Mouse (Mus musculus): Measurements from ENCODE around the gene Recql. TPM values are rescaled to one million over a fixed set of nuclear protein-coding genes. Genes with fewer than 3 reads are reported as not detected.
"Not testable (repeated sequence)": the region's sequence is repeated elsewhere in the genome, so short reads cannot be mapped to it uniquely, and the experiment has no call there.

Recql gene
- total RNA-seq, 1 experiment from 2014 or later, result 38.8 TPM

DNA sequence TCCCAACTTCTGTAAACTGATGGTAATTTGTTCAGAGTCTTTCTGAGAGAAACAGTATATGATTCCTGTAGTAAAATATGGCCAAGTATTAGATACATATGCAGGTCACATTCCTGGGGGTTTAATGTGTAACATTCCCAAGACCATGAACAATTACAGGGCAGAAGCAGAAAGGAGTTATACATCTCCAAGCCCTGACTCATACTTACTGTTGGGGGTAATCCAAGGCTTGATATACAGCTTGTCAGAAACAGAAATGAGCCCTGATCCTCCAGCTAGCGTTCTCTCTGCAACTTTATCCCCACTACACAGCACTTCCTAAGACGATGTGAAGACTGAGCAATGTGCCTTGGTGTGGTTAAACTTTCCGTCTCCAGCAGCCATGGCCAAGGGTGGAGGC lies 19.3 kb downstream of the Recql start:
- no peak for ATAC-seq (ENCODE audit: extremely low read depth, insufficient number of reproducible peaks, low FRiP score, poor library complexity, severe bottlenecking)

DNA sequence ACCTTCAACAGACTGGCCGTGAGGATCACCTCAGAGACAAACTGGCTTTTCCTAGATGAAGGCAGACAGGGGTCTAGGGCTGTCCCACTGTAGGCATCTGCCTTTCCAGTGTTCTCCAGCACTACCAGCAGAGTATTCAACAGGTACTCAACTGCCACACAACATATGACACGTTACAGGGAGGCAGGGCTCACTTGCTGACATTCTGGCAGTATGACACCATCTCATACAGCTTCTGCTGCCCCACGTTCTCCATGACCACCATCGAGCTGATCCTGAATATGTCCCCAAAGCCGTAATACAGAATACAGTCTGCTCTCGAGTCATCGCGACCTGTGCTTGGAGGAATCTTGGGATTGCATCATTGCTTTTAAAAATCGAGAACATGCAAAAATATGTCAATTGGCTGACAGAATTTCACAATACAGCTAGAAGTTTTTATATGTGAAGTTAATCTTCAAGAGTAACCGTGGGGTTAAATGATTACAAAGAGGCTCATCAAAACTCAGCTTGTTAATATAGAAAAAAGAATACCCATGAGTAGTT lies 20.3 kb downstream of the Recql start:
- no peak for ATAC-seq (ENCODE audit: extremely low read depth, insufficient number of reproducible peaks, low FRiP score, poor library complexity, severe bottlenecking)

DNA sequence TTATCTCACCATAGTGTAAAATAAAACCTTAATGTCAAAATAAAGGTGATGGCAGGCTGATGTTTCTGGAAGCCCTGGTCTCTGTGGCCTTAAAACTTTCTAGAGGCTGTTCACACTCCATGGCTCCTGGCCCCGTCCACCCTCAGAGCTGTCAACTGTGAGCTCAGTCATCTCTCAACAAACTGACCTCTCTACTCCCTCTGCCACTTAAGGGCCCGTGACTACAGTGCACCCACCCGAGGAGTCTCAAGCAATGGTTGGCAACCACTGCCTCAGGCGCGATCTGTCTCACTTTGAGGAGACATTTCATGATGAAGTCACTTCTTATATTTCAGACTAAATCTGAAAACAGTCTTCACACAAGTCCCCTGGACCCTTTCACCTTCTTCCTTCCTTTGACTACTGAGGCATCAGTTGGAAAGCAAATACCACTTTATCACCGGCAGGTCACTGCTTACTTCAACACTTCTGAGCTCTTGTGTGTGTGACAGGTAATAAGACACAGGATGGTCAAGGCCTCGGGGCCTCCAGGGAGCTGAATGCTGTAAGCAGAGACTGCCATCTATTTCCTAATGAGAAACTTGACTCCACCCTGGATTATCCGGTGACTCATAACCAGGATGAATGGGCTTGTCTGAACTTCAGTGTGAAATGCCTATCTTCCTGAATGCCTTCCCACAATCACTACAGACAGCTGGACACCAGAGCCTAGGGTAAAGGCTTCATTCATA lies 21.0 kb downstream of the Recql start:
- no peak for ATAC-seq (ENCODE audit: extremely low read depth, insufficient number of reproducible peaks, low FRiP score, poor library complexity, severe bottlenecking)

GRCm38 (mm10) chr6:142363019-142363576 lies 23.8 kb downstream of the Recql start:
- no peak for ATAC-seq (ENCODE audit: extremely low read depth, insufficient number of reproducible peaks, low FRiP score, poor library complexity, severe bottlenecking)

- ATAC-seq (ENCODE audit: extremely low read depth, insufficient number of reproducible peaks, low FRiP score, poor library complexity, severe bottlenecking), result no peak
Measured at GRCm38 (mm10) chr6:142362036-142362435, 24.9 kb downstream of the Recql start.

DNA sequence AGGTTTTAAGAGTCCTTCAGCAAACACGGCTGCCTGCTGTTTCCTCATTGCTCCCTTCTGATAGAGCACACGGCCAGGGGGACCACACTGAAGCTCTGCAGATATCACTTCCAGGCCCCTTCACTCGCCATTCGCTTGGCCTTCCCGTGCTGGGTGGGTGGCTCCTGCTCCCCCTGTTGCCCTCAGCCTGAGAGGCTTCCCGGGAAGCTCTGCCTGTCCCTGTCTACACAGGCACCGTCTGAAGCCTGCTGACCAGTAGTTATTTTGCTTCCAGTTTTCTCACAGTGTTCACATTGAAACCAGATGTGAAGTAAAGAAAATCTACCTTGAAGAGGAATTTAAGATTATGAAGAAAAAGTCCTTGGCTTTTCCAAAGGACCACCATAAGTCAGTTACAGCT lies 29.8 kb downstream of the Recql start:
- no peak for ATAC-seq (ENCODE audit: extremely low read depth, insufficient number of reproducible peaks, low FRiP score, poor library complexity, severe bottlenecking)

DNA sequence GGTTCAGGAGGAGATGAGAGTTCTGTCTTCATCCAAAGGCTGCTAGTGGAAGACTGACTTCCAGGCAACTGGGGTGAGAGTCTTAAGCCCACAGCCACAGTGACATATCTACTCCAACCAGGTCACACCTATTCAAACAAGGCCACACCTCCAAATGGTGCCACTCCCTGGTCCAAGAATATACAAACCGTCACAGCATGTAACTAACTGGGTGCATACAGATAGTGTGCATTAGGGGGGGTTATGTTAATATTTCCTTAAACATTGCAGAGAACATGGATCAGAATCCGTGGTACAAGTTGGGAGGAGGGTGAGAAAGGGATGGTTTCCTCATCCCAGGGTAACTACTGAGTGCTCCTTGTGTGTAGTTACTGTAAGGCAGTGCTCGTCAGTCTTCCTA lies 34.8 kb downstream of the Recql start:
- ATAC-seq (ENCODE audit: extremely low read depth, insufficient number of reproducible peaks, low FRiP score, poor library complexity, severe bottlenecking), result not testable (repeated sequence)

GRCm38 (mm10) chr6:142347431-142348385 lies 39.2 kb downstream of the Recql start:
- no peak for ATAC-seq (ENCODE audit: extremely low read depth, insufficient number of reproducible peaks, low FRiP score, poor library complexity, severe bottlenecking)

DNA sequence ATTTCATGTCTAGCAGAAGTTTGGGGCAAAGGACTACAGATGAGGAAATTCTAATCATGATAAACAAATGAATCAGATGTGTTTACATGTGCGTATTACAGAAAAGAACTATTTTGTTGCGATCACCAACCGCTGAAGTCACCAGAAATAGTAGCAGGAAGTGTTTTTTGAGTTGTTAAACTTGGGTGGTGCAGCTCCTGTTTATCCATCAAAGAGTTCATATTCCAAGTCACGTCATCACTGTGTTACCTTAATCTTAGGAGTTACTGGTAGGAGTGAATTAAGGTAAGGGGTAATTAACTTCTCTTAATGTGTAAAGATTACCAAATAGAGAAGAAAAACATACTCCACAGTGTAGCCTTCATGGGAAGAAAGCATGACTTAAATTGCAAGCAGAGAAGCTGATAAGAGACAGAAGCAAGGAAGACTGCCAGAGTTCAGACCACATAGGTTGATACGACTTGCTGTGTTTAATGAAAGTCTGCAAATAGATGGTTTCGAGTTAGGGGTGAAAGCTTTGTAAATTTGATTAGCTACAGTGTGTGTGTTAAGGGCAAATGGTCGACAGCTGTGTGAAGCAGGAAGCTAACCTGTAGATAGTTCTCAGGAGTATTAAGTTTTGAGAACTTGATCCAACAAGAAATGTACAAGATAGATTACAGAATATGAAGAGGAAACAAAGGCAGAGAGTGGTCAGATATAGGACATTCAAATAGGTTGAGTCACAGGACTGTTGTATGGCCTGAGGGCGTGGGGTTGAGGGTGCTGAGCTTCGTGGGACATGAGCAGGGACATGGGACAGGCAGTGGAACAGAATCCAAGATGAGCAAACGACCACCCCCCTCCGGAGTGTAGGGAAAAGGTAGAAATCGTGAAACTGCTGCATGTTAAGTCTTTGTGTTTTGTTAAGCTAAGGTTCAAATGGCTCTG lies 40.4 kb downstream of the Recql start:
- no peak for ATAC-seq (ENCODE audit: extremely low read depth, insufficient number of reproducible peaks, low FRiP score, poor library complexity, severe bottlenecking)

DNA sequence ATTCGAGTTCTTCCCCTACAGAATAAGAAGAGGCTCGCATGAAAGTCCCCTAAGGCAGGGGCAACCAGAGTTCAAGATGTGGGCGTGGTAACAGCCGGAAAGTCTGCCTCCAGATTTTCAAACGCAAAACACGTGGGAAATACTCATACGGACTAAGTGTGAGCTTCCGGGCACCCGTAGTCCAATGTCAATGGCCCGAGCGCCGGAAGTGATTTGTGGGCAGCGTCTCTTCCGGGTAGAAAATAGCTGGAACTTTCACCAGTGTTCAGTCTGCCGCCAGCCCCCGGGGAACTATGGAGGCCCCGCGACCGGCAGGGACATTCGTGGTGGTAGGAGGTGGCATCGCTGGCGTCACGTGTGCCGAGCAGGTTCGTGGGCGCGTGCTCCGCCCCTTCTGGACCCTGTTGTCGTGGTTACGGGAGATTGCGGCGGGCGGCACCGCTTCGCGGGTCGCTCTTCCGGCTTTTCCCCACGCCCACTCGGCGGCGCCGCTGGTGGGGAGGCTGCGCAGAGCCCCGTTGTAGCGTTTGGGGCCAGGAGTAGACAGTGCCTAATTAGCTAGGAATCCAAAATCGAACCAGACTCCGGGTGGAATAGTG lies 41.3 kb downstream of the Recql start, which contains the start of gene Pyroxd1:
TSS of gene Pyroxd1 (plus strand) at position 215 of the 599 bp plus-strand sequence.
- peak; percentile 83 for ATAC-seq (ENCODE audit: extremely low read depth, insufficient number of reproducible peaks, low FRiP score, poor library complexity, severe bottlenecking)

- ATAC-seq (ENCODE audit: extremely low read depth, insufficient number of reproducible peaks, low FRiP score, poor library complexity, severe bottlenecking), result no peak
Measured at GRCm38 (mm10) chr6:142343561-142343960, 43.3 kb downstream of the Recql start.

DNA sequence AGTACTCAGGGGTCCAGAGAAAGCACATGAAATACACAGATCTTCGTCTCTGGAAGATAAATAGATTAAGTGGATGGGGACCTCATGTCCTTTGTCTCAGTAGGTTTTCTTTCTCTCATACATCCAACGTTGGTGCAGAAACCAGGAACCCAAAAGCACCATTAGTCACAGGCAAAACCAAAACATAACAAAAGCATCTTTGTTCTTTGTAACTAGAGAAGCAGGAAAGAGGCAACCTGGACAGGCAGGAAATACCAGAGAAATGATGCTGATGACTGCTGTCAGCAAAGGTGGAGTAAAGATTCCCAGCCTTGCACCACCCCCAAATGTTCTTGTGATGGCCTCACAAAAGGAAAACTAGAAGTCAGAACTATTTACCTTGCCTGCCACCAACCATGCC lies 47.3 kb downstream of the Recql start:
- no peak for ATAC-seq (ENCODE audit: extremely low read depth, insufficient number of reproducible peaks, low FRiP score, poor library complexity, severe bottlenecking)

GRCm38 (mm10) chr6:142338961-142339360 lies 47.9 kb downstream of the Recql start:
- ATAC-seq (ENCODE audit: extremely low read depth, insufficient number of reproducible peaks, low FRiP score, poor library complexity, severe bottlenecking), result no peak

DNA sequence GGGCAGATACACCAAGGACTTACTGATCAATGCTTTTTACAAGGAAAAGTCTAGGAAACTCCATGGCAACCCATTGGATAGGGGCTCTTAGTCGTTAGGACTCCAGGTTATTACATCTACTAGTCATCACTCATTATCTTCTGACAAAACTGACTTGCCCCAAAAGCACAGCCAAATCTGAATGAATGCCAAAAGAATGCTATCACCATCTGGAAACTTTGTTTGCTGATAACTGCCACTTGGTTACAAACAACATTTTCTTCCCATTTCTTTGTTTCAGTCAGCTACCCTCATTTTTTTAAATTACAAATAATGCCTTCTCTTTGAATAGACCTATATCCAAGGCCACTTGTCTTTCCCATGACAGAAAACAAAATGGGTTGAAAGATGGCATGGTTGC lies 57.7 kb downstream of the Recql start:
- ATAC-seq (ENCODE audit: extremely low read depth, insufficient number of reproducible peaks, low FRiP score, poor library complexity, severe bottlenecking), result no peak

- ATAC-seq (ENCODE audit: extremely low read depth, insufficient number of reproducible peaks, low FRiP score, poor library complexity, severe bottlenecking), result no peak
Measured at GRCm38 (mm10) chr6:142326598-142326997, 60.3 kb downstream of the Recql start.

GRCm38 (mm10) chr6:142322881-142323280 lies 64.0 kb downstream of the Recql start, which contains the start of gene Slco1a5:
Gene Slco1a5, minus strand, starts transcription at chr6:142322981.
- ATAC-seq (ENCODE audit: extremely low read depth, insufficient number of reproducible peaks, low FRiP score, poor library complexity, severe bottlenecking), result no peak

DNA sequence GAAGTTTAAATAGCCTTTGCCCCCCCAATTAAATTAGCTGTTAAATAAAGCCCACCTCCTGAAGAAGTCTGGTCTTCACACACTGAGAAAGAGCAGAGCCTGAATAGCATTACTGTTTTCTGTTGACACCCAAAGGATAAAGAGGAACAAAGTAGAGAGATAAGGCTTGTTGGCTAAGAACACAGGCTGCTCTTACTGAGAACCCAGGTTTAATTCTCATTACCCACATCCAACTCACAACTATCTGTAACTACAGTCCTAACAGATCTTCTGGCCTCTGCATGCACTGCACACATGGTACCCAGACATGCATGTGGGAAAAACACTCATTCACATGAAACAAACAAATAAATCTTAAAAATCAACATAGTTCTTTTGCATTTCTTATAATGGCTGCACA lies 69.8 kb downstream of the Recql start:
- ATAC-seq (ENCODE audit: extremely low read depth, insufficient number of reproducible peaks, low FRiP score, poor library complexity, severe bottlenecking), result no peak

GRCm38 (mm10) chr6:142314285-142314684 lies 72.6 kb downstream of the Recql start:
- no peak for ATAC-seq (ENCODE audit: extremely low read depth, insufficient number of reproducible peaks, low FRiP score, poor library complexity, severe bottlenecking)

Measured in neutrophil, adult 5-6 weeks (primary cell).